Mouse (Mus musculus) heart, postnatal 0 days (tissue): ENCODE results near the gene Colq.

Source experiments
- CTCF ChIP-seq: IDR thresholded peaks from 2 replicates; pipeline ENCODE4 v1.5.1; 2016; ENCODE audit warnings: antibody characterized with exemption, control low read depth, low read depth
- EP300 ChIP-seq: IDR thresholded peaks from 2 replicates; pipeline ENCODE4 v1.6.1; 2016; ENCODE audit warnings: antibody characterized with exemption, low read depth

GRCm38 (mm10) chr14:31640346-31640889 is 49.3 kb upstream of the Colq start, which contains the start of gene Gm49387:
- TF ChIP-seq CTCF = no peak
- no peak for TF ChIP-seq EP300
